Mouse (Mus musculus) neural tube, embryonic 12.5 days (tissue): Measurements from ENCODE around the gene Olfr803. TPM values are rescaled to one million over a fixed set of nuclear protein-coding genes. Genes with fewer than 3 reads are reported as not detected.

ENCODE experiments used
- ATAC-seq: fragments of 200-750 bp; cut with Nextera tagmentation; 2 replicates; pipeline ENCODE4 v1.8.0; 2017; ENCODE audit warnings: low read depth, mild to moderate bottlenecking, moderate TSS enrichment, moderate library complexity; ENCODE audit not compliant: low FRiP score
- H3K27ac ChIP-seq: fragments of 300-500 bp; sonication (generic); 2 replicates; pipeline ENCODE4 v1.5.1; 2016
- H3K27me3 ChIP-seq: fragments of 300-500 bp; sonication (generic); replicated peaks from 2 replicates; pipeline ENCODE4 v1.6.1; 2016; ENCODE audit warnings: mild to moderate bottlenecking
- H3K36me3 ChIP-seq: fragments of 300-500 bp; sonication (generic); 2 replicates; pipeline ENCODE4 v1.6.1; 2016; ENCODE audit warnings: mild to moderate bottlenecking
- H3K4me1 ChIP-seq: fragments of 300-500 bp; sonication (generic); 2 replicates; pipeline ENCODE4 v1.6.1; 2016
- H3K4me2 ChIP-seq: fragments of 300-500 bp; sonication (generic); replicated peaks from 2 replicates; pipeline ENCODE4 v1.6.1; 2016; ENCODE audit warnings: mild to moderate bottlenecking
- H3K4me3 ChIP-seq: fragments of 300-500 bp; sonication (generic); 2 replicates; pipeline ENCODE4 v1.5.1; 2016
- H3K9ac ChIP-seq: fragments of 300-500 bp; sonication (generic); 2 replicates; pipeline ENCODE4 v1.6.1; 2016; ENCODE audit warnings: mild to moderate bottlenecking
- H3K9me3 ChIP-seq: fragments of 300-500 bp; sonication (generic); 2 replicates; pipeline ENCODE4 v1.6.1; 2016; ENCODE audit warnings: mild to moderate bottlenecking
- WGBS: fragments of 180-500 bp; shearing (Covaris S2); methylation state at CpG from one replicate; pipeline ENCODE4 v1.1.7; 2016; 5-methylcytosine and 5-hydroxymethylcytosine counted together
- microRNA-seq: library from miRNA; unstranded; fragments of <30 nt; microRNA quantifications from one replicate; pipeline ENCODE4, GENCODE M21; 2017
- polyA plus RNA-seq: library from polyadenylated mRNA; unstranded; fragments of >200 nt; fragmentation: Nextera tagmentation; extraction: Ambion mirVana; gene quantifications from 2 replicates; pipeline ENCODE4 v1.2.1, GENCODE M21; 2016

Gene Olfr803
- polyA plus RNA-seq = not detected in 2 replicates

DNA sequence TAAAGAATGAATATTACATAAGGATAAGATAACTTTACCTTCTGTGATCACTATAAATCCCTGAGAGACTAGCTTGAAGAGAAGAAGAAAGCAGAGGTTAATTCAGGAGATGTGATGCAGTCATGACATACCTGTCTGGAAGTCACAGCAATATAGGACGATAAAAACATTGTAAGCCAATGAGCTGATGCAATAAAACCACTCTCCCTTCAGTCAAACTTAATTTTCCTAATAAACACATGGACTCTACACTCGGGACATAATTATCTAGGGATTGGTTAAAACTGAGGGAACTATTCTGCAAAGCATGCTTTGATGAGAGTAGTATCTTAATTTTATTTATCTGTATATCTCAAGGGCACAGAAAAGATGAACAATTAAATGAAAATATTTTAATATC, at the start of gene Olfr803:
TSS of gene Olfr803 (minus strand) at position 101 of the 400 bp plus-strand sequence.
- no peak for ATAC-seq
- WGBS = 86% methylated on average over 2 of the region's 2 CpGs
- no peaks in the 10 kb centered on the region for H3K27me3 ChIP-seq
- no peak within 1 kb of the TSS for H3K4me2 ChIP-seq
- no peak within 1 kb of the TSS for H3K27ac ChIP-seq
- H3K9me3 ChIP-seq = no peaks in the 10 kb centered on the region
- no peak within 1 kb of the TSS for H3K4me3 ChIP-seq
- no peaks in the 10 kb centered on the region for H3K4me1 ChIP-seq
- no peaks in the 10 kb centered on the region for H3K36me3 ChIP-seq
- H3K9ac ChIP-seq = no peak within 1 kb of the TSS

DNA sequence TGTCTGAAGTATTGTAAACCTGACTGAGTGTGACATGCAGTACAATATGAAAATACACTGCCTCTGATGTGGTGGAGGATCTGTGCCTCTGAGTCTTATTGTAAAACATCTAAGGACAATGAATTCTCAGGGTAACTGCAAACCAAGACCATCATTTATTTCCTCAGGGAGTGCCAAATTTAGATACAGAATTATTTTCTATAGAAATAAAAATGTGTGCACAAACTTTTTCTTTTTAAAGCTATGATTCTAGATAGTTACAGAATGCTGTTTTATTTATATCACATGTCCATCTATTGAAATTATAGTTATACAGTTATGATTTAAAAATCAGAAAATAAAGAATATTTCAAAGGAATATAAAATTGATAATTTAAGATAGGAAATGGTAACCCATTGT, 47.7 kb upstream of the Olfr803 start, which contains the start of gene Olfr806:
TSS of gene Olfr806 (minus strand) at position 101 of the 400 bp plus-strand sequence.
- H3K27ac ChIP-seq = no peak within 1 kb of the TSS
- no peaks in the 10 kb centered on the region for H3K9me3 ChIP-seq
- ATAC-seq = no peak
- H3K4me3 ChIP-seq = no peak within 1 kb of the TSS
- no peak within 1 kb of the TSS for H3K9ac ChIP-seq
- H3K4me2 ChIP-seq = no peak within 1 kb of the TSS
- no peaks in the 10 kb centered on the region for H3K4me1 ChIP-seq
- H3K36me3 ChIP-seq = no peaks in the 10 kb centered on the region
- no peaks in the 10 kb centered on the region for H3K27me3 ChIP-seq

DNA sequence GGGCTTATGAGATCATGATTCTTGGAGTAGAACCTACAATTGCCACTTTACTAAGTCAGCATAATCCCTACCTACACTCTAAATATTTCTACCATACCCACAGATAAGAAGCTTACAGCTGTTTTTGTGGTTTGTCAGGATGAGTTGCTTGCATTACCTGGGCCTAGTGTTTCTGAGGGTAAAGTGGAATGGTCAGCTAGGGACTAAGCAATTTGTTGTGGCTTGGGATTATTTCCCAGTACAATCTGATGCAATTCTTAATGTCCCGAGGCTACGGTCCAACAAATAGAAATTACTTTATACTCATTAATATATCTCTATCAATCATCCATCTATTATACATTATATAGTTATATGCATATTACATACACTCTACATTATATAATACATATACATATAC, 35.2 kb upstream of the Olfr803 start, which contains the start of gene Olfr805:
TSS of gene Olfr805 (minus strand) at position 101 of the 400 bp plus-strand sequence.
- Histone ChIP-seq H3K9ac (no peak within 1 kb of the TSS), H3K9me3 (no peaks in the 10 kb centered on the region), H3K4me1 (no peaks in the 10 kb centered on the region), H3K27me3 (no peaks in the 10 kb centered on the region), H3K36me3 (no peaks in the 10 kb centered on the region), H3K4me3 (no peak within 1 kb of the TSS), H3K4me2 (no peak within 1 kb of the TSS), H3K27ac (no peak within 1 kb of the TSS)
- 92% methylated on average over 2 of the region's 2 CpGs for WGBS
- ATAC-seq = no peak

DNA sequence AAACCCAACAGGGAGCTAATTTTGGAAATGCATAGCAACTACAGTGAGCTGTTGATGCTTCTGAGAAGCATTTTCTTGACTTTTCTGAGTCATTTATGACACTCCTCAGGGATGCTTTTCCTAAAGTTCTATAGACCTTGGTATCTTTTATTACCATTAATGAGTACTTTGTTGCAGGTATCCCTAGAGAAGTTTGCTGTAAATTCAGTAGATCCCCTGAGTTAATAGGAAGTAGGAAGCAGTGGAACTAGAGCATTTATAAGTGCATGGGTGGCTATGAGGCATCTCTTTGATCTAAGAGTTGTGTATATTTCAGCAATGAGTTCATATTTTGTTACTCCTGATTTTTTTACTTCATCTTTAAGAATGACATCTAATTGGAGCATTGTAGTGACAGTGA, 8.8 kb upstream of the Olfr803 start, which contains the start of gene Olfr804:
TSS of gene Olfr804 (plus strand) at position 301 of the 400 bp plus-strand sequence.
- no peak within 1 kb of the TSS for H3K9ac ChIP-seq
- no peak for ATAC-seq
- no peaks in the 10 kb centered on the region for H3K4me1 ChIP-seq
- no peaks in the 10 kb centered on the region for H3K9me3 ChIP-seq
- H3K27me3 ChIP-seq = no peaks in the 10 kb centered on the region
- no peak within 1 kb of the TSS for H3K27ac ChIP-seq
- H3K4me2 ChIP-seq = no peak within 1 kb of the TSS
- H3K4me3 ChIP-seq = no peak within 1 kb of the TSS
- H3K36me3 ChIP-seq = no peaks in the 10 kb centered on the region

DNA sequence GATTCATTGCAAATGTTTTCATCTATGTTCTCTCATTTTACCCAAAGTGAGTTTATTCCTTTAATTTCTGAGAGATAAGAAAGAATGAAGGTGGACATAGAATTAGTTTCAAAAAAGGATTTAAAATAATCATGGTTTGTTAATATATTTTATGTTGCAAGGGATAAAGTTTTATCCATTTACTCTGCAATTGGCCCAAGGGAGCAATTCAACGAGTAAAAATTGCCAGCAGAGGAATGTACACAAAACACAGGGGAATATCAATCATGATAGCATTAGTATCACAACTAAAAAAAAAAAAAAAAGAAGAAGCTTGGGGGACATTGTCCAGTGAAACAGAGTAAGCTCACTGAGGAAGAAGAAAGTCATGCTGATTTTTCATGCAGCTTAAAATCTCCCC, 6.0 kb downstream of the Olfr803 start, which contains the start of gene Olfr802:
TSS of gene Olfr802 (minus strand) at position 101 of the 400 bp plus-strand sequence.
- no peak for ATAC-seq
- Histone ChIP-seq H3K27ac (no peak within 1 kb of the TSS), H3K36me3 (no peaks in the 10 kb centered on the region), H3K4me3 (no peak within 1 kb of the TSS), H3K4me1 (no peaks in the 10 kb centered on the region), H3K27me3 (no peaks in the 10 kb centered on the region), H3K9ac (no peak within 1 kb of the TSS), H3K9me3 (no peaks in the 10 kb centered on the region), H3K4me2 (no peak within 1 kb of the TSS)
- 60% methylated on average over 1 of the region's 1 CpGs for WGBS

DNA sequence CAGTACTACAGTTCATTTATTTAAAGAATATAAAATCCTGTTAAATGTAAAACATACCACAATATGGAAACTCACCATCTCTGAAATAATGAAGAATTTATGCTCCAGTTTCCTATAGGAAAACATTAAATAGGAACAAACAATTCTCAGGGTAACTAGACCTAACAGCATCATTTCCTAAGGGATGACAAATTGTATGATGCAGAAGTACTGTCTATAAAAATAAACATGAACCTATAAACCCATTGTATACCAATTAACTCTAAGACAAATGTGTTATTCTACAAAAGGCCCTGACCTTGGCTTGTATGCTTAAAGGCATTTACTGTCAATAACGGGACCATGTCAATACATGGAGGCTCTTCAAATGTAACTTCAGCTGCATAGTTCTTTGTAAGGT, 20.3 kb downstream of the Olfr803 start, which contains the start of gene Olfr801:
TSS of gene Olfr801 (minus strand) at position 101 of the 400 bp plus-strand sequence.
- no peak for ATAC-seq

DNA sequence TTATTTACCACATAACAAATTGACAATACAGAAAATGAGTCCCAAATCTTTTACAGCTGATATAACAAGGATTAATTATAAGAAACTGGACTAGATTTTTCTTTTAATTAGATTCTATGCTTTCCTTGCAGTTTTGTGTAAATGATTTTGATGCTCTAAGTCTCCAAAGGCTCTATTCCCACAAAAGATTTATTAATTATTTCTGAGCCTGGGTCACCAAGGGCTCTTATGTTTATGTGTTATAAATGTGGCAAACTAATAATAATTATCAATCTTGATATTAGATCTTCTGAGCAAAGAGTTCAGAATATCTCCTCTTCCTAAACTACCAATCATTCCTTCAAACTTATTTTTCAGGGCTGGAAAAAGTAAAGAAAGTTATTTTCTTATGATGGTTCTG, 36.7 kb downstream of the Olfr803 start, which contains the start of gene Olfr800:
TSS of gene Olfr800 (plus strand) at position 301 of the 400 bp plus-strand sequence.
- Histone ChIP-seq H3K36me3 (no peaks in the 10 kb centered on the region), H3K27me3 (no peaks in the 10 kb centered on the region), H3K27ac (no peak within 1 kb of the TSS), H3K4me1 (no peaks in the 10 kb centered on the region), H3K4me2 (no peak within 1 kb of the TSS), H3K9me3 (no peaks in the 10 kb centered on the region), H3K4me3 (no peak within 1 kb of the TSS), H3K9ac (no peak within 1 kb of the TSS)
- no peak for ATAC-seq

More for the DNA sequence above, 20.3 kb downstream of the Olfr803 start, which contains the start of gene Olfr801:
- Histone ChIP-seq H3K27ac (no peak within 1 kb of the TSS), H3K9me3 (no peaks in the 10 kb centered on the region), H3K36me3 (no peaks in the 10 kb centered on the region), H3K27me3 (no peaks in the 10 kb centered on the region), H3K4me1 (no peaks in the 10 kb centered on the region), H3K9ac (no peak within 1 kb of the TSS), H3K4me2 (no peak within 1 kb of the TSS), H3K4me3 (no peak within 1 kb of the TSS)
- WGBS = 69% methylated on average over 1 of the region's 1 CpGs

DNA sequence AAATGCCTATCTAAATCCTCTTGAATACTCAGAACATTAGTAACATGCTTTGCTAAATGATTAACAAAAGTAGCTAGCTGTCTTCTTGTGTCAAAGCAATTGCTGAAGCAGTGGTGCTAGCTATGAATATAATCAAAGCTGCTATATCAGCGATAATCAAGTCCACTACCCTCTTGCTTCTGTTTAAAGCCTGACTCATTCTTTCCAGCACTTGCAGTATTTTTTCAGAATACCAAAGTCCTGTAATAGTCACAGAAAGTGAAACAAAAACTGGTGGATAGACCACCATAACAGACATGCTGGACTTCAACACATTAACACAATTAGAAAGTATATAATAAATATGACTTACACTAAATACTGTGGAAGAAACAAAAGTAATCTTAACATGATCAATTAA, 42.3 kb downstream of the Olfr803 start:
- no peaks in the 10 kb centered on the region for H3K9me3 ChIP-seq
- no peak overlapping the region for H3K4me3 ChIP-seq
- no peak overlapping the region for H3K27ac ChIP-seq
- no peak overlapping the region for H3K9ac ChIP-seq
- no peaks in the 10 kb centered on the region for H3K27me3 ChIP-seq
- H3K36me3 ChIP-seq = no peaks in the 10 kb centered on the region
- H3K4me1 ChIP-seq = no peaks in the 10 kb centered on the region
- ATAC-seq = no peak
- H3K4me2 ChIP-seq = no peak overlapping the region
- WGBS = 85% methylated on average over 1 of the region's 1 CpGs

Small RNA genes within 50 kb of the gene (microRNA-seq; reads per million reads assigned to microRNA genes)
- not detected for gene Gm24485

Other genes with a start within 250 kb of the Olfr803 start
- gene Olfr787, start 232.4 kb downstream of the Olfr803 start, polyA plus RNA-seq = not detected in 2 replicates
- not detected in 2 replicates for gene Olfr788, start 223.3 kb downstream of the Olfr803 start, polyA plus RNA-seq
- gene Olfr789, start 209.5 kb downstream of the Olfr803 start, polyA plus RNA-seq = not detected in 2 replicates
- not detected in 2 replicates for gene Olfr790, start 195.8 kb downstream of the Olfr803 start, polyA plus RNA-seq
- gene Olfr791, start 172.5 kb downstream of the Olfr803 start, polyA plus RNA-seq = not detected in 2 replicates
- not detected in 2 replicates for gene Olfr792, start 155.1 kb downstream of the Olfr803 start, polyA plus RNA-seq
- not detected in 2 replicates for gene Olfr794, start 126.6 kb downstream of the Olfr803 start, polyA plus RNA-seq
- not detected in 2 replicates for gene Olfr796, start 81.7 kb downstream of the Olfr803 start, polyA plus RNA-seq
- not detected in 2 replicates for gene Olfr798, start 66.4 kb downstream of the Olfr803 start, polyA plus RNA-seq
- gene Olfr799, start 56.8 kb downstream of the Olfr803 start, polyA plus RNA-seq = not detected in 2 replicates
- not detected in 2 replicates for gene Olfr800, start 36.6 kb downstream of the Olfr803 start, polyA plus RNA-seq
- not detected in 2 replicates for gene Olfr801, start 20.4 kb downstream of the Olfr803 start, polyA plus RNA-seq
- not detected in 2 replicates for gene Olfr802, start 6.1 kb downstream of the Olfr803 start, polyA plus RNA-seq
- not detected in 2 replicates for gene Olfr804, start 8.9 kb upstream of the Olfr803 start, polyA plus RNA-seq
- not detected in 2 replicates for gene Olfr805, start 35.1 kb upstream of the Olfr803 start, polyA plus RNA-seq
- gene Olfr806, start 47.6 kb upstream of the Olfr803 start, polyA plus RNA-seq = not detected in 2 replicates
- not detected in 2 replicates for gene Olfr807, start 63.5 kb upstream of the Olfr803 start, polyA plus RNA-seq
- gene Olfr808, start 71.2 kb upstream of the Olfr803 start, polyA plus RNA-seq = not detected in 2 replicates
- not detected in 2 replicates for gene Olfr809, start 80.4 kb upstream of the Olfr803 start, polyA plus RNA-seq
- gene Olfr810, start 100.6 kb upstream of the Olfr803 start, polyA plus RNA-seq = not detected in 2 replicates
- not detected in 2 replicates for gene Olfr811, start 110.1 kb upstream of the Olfr803 start, polyA plus RNA-seq
- not detected in 2 replicates for gene Olfr812, start 151.8 kb upstream of the Olfr803 start, polyA plus RNA-seq
- not detected in 2 replicates for gene Olfr813, start 161.1 kb upstream of the Olfr803 start, polyA plus RNA-seq
- not detected in 2 replicates for gene Olfr814, start 185.6 kb upstream of the Olfr803 start, polyA plus RNA-seq
- not detected in 2 replicates for gene Olfr815, start 211.6 kb upstream of the Olfr803 start, polyA plus RNA-seq
- not detected in 2 replicates for gene Olfr816, start 221.3 kb upstream of the Olfr803 start, polyA plus RNA-seq